In the genomic region with DNA sequence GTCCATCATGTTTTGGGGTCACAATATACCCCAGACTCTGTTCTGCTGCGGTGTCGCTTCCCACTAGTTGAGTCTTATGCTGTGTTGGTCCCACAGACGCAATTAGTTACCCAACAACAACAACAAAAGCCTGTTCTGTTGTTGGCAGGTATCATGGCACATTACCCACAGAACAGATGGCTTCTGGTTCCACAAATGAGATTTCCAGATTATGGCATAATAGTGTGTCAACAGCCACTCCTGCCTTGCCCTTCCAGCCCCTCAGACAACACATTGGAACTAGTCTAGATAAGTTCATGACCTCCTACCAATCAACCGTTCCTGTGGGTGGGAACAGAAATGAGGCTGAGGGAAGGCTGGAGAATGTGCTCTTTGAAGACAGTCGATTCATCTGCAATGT, we compare ENCODE assay signal across 16 mouse cellular contexts.
"Had no signal": no experiment of that assay in that cellular context is flagged by ENCODE, and none has a peak within 500 bp of the region (broad histone marks: within the 10 kb centered on the region; RNA-seq: fewer than 3 reads in every experiment).

No protein-coding gene starts in this region.

- H3K27me3 ChIP-seq: kidney, embryonic 15.5 days; limb, embryonic 15.5 days; liver, embryonic 12.5 days; neural tube, embryonic 15.5 days; stomach, embryonic 15.5 days had no signal

- H3K27ac ChIP-seq: kidney, embryonic 15.5 days; left cerebral cortex, adult 2 months; limb, embryonic 15.5 days; liver, embryonic 12.5 days; midbrain, embryonic 10.5 days; neural tube, embryonic 15.5 days; stomach, embryonic 15.5 days had no signal

- H3K4me1 ChIP-seq: limb, embryonic 15.5 days; liver, embryonic 12.5 days; neural tube, embryonic 15.5 days; stomach, embryonic 15.5 days had no signal

- DNase-seq: kidney, postnatal 14 days; lung, embryonic 14.5 days; lung, postnatal 10 days; lung, postnatal 4 days; midbrain, embryonic 14.5 days; right cerebral cortex, postnatal 14 days; spleen, adult 18-20 months; thymus, postnatal 4 days had no signal

- H3K36me3 ChIP-seq: kidney, embryonic 15.5 days; limb, embryonic 15.5 days; liver, embryonic 12.5 days; midbrain, embryonic 10.5 days; neural tube, embryonic 15.5 days; stomach, embryonic 15.5 days had no signal

- H3K4me3 ChIP-seq: kidney, embryonic 15.5 days; left cerebral cortex, adult 2 months; limb, embryonic 15.5 days; liver, embryonic 12.5 days; midbrain, embryonic 10.5 days; myocyte; neural tube, embryonic 15.5 days; stomach, embryonic 15.5 days had no signal
